Mouse (Mus musculus): ENCODE results near the gene P2ry6.

DNA sequence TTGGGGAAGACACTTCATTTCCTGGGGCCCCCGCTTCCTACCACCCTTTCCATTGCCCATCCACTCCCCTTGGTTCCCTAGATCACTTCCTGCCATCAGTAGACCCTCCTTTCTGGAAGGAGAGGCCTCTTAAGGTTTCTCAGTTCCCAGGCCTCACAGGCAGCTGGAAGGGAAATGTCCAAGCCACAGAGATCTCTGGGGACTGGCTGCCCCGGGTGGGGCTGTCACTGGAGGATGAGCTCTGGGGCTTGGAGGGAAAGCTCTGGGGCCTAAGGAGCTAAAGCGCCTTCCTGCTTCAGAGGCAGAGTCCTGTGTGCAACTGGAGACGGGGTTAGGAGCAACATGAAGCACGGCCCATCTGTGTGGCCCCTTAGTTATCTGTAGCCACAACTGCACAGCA lies 69.8 kb downstream of the P2ry6 start:
- TF ChIP-seq CTCF (IDR thresholded peaks at IDR 0.05; ENCODE audit: insufficient read depth, low read length) (no peak), POLR2A (IDR thresholded peaks at IDR 0.05; ENCODE audit: borderline replicate concordance, extremely low read depth, low read depth, low read length) (no peak)
